Mouse (Mus musculus) adrenal gland, adult 2 months (tissue): ENCODE results near the gene Lrp2. TPM values are rescaled to one million over a fixed set of nuclear protein-coding genes. Genes with fewer than 3 reads are reported as not detected.

ENCODE experiments used
- DNase-seq: peaks from one replicate; pipeline ENCODE4 v3.0.0; 2021
- long read RNA-seq: library from polyadenylated mRNA; stranded (forward); transcript quantifications from one replicate; pipeline ENCODE4 v2.0.0, GENCODE M21; 2021
- polyA plus RNA-seq: library from polyadenylated mRNA; depleted of rRNA; stranded (reverse); fragments of >200 nt; gene quantifications from 2 replicates; pipeline ENCODE4 v1.2.3, GENCODE M21; 2012; rRNA removed
- total RNA-seq, 2 experiments: library from RNA; stranded (reverse); gene quantifications; 2 replicates each; pipeline ENCODE4 v1.2.3; 2021

Gene Lrp2
- total RNA-seq (under 1 TPM; 0.52 to 0.73 TPM), polyA plus RNA-seq (0.04 TPM in 2 replicates)
- long read RNA-seq = 0 reads

- peak; percentile 10 for DNase-seq
These were observed at the start of gene Lrp2 for GRCm38 (mm10) chr2:69585886-69586398. Gene Lrp2, minus strand, starts transcription at chr2:69586065.

GRCm38 (mm10) chr2:69635064-69635701 lies 49.3 kb upstream of the Lrp2 start:
- DNase-seq = peak; percentile 34

- no peak for DNase-seq
These were observed 45.6 kb upstream of the Lrp2 start for GRCm38 (mm10) chr2:69631449-69631848.

GRCm38 (mm10) chr2:69630792-69631191 lies 44.9 kb upstream of the Lrp2 start:
- DNase-seq = no peak

- DNase-seq = no peak
These were observed 44.0 kb upstream of the Lrp2 start for GRCm38 (mm10) chr2:69629914-69630313.

- DNase-seq = peak; percentile 49
These were observed 43.4 kb upstream of the Lrp2 start for GRCm38 (mm10) chr2:69629215-69629614.

- no peak for DNase-seq
These were observed 33.4 kb upstream of the Lrp2 start for GRCm38 (mm10) chr2:69619286-69619685.

- no peak for DNase-seq
These were observed 32.5 kb upstream of the Lrp2 start for GRCm38 (mm10) chr2:69618336-69618735.

GRCm38 (mm10) chr2:69613237-69613636 lies 27.4 kb upstream of the Lrp2 start:
- DNase-seq = peak; percentile 8

- no peak for DNase-seq
These were observed 26.9 kb upstream of the Lrp2 start for GRCm38 (mm10) chr2:69612716-69613115.

GRCm38 (mm10) chr2:69612237-69612636 lies 26.4 kb upstream of the Lrp2 start:
- no peak for DNase-seq

- no peak for DNase-seq
These were observed 20.8 kb upstream of the Lrp2 start for GRCm38 (mm10) chr2:69606621-69607020.

- DNase-seq = no peak
These were observed 18.0 kb upstream of the Lrp2 start for GRCm38 (mm10) chr2:69603726-69604393.

- DNase-seq = no peak
These were observed 7.3 kb upstream of the Lrp2 start for GRCm38 (mm10) chr2:69593168-69593567.

- DNase-seq = no peak
These were observed 6.7 kb upstream of the Lrp2 start for GRCm38 (mm10) chr2:69592536-69592935.

GRCm38 (mm10) chr2:69591966-69592505 lies 6.2 kb upstream of the Lrp2 start:
- no peak for DNase-seq

- no peak for DNase-seq
These were observed 4.7 kb upstream of the Lrp2 start for GRCm38 (mm10) chr2:69590548-69590947.

- no peak for DNase-seq
These were observed 2.0 kb upstream of the Lrp2 start for GRCm38 (mm10) chr2:69587896-69588295.

GRCm38 (mm10) chr2:69586821-69587728 lies 1.2 kb upstream of the Lrp2 start:
- DNase-seq = no peak

- DNase-seq = peak; percentile 7
These were observed 527 bp downstream of the Lrp2 start for GRCm38 (mm10) chr2:69585191-69585885.

GRCm38 (mm10) chr2:69584117-69584933 lies 1.5 kb downstream of the Lrp2 start:
- DNase-seq = no peak
